19 mouse cellular contexts compared by ENCODE assay signal in the genomic region with DNA sequence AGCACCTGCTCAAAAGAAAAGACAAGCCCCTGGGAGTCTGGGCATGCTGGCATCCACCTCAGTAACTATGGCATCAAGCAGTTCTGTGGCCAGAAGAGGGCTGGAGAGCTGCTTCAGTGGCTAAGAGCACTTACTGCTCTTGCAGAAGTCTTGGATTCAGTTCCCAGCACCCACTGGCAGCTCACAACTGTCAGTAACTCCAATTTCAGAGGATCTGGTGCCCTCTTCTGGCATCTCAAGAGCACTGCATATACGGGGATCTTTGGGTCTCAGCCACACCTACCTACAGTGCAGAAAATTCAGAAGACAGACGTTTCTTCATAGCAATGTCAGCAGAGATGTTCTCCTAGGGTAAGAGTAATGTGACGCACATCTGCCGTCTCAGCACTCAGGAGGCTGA. TPM values are rescaled to one million over a fixed set of nuclear protein-coding genes. Genes with fewer than 3 reads are reported as not detected.
"Had no signal": no experiment of that assay in that cellular context is flagged by ENCODE, and none has a peak within 500 bp of the region (broad histone marks: within the 10 kb centered on the region; RNA-seq: fewer than 3 reads in every experiment).

No protein-coding gene starts in this region.

- H3K4me3 ChIP-seq: left cerebral cortex, adult 2 months; lung, embryonic 15.5 days; midbrain, embryonic 12.5 days; midbrain, embryonic 15.5 days; neural tube, embryonic 12.5 days; neural tube, embryonic 15.5 days had no signal

- H3K27me3 ChIP-seq: lung, embryonic 15.5 days; midbrain, embryonic 15.5 days; neural tube, embryonic 12.5 days had no signal

- H3K4me1 ChIP-seq: neural tube, embryonic 12.5 days had no signal

- H3K9me3 ChIP-seq: lung, embryonic 15.5 days; midbrain, embryonic 15.5 days had no signal

- H3K36me3 ChIP-seq: lung, embryonic 15.5 days; midbrain, embryonic 12.5 days; midbrain, embryonic 15.5 days; neural tube, embryonic 12.5 days; neural tube, embryonic 15.5 days had no signal

- H3K4me2 ChIP-seq: lung, embryonic 15.5 days; midbrain, embryonic 12.5 days; midbrain, embryonic 15.5 days; neural tube, embryonic 12.5 days; neural tube, embryonic 15.5 days had no signal

- H3K9ac ChIP-seq: liver, embryonic 14.5 days; liver, postnatal 0 days; lung, embryonic 15.5 days; midbrain, embryonic 12.5 days; midbrain, embryonic 15.5 days; neural tube, embryonic 12.5 days; neural tube, embryonic 15.5 days had no signal

- DNase-seq: kidney, adult 9 months; kidney, postnatal 14 days; kidney, postnatal 4 days; layer of hippocampus, postnatal 36 days; liver, postnatal 0 days; lung, postnatal 10 days; lung, postnatal 36 days; right cerebral cortex, adult 18-20 months; right cerebral cortex, postnatal 14 days; right cerebral cortex, postnatal 4 days; thymus, postnatal 25 days had no signal

- H3K27ac ChIP-seq: left cerebral cortex, adult 2 months; liver, embryonic 14.5 days; midbrain, embryonic 15.5 days; neural tube, embryonic 12.5 days; neural tube, embryonic 15.5 days had no signal

- ATAC-seq: liver, postnatal 0 days; midbrain, embryonic 15.5 days had no signal

RNA-seq across cellular contexts. Expression of gene Zfp423, which starts 59.1 kb away (rescaled TPM):
- total RNA-seq: megakaryocyte progenitor cell, adult 5-6 weeks had no signal
